Mouse (Mus musculus): ENCODE measurements at regions not wholly inside any gene's neighbourhood (a gene's known extent, or its start where the extent isn't known, plus 50 kb on each side); places are given as distances from the start of the nearest gene placed in this dataset.

DNA sequence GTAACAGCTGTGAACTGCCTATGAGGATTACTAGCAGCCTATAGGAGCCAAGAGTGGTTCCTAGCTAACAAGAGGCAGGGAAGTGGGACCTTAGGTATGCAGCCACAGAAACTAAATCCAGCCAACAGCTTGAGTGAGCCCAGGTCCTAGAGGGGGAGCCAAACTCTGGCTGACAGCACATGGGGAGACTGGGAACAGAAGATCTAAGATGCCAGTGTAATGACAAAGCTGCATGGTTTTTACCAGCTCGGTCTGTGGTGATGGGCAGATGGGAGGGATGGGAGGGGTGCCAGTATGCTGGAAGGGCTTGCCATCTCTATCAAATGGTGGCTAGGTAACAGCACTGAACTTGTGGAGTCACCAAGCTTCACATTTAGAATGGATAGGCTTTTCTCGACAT is 60.6 kb upstream of the Magi1 start:
- Histone ChIP-seq H3K4me2 (ENCODE audit: low read depth, low read length) (no peak overlapping the region), H3K9ac (replicated peaks; ENCODE audit: low read length) (no peak overlapping the region), H3K27ac (no peak overlapping the region), H3K4me3 (ENCODE audit: low read length) (no peak overlapping the region), H3K36me3 (ENCODE audit: insufficient read depth, low read length) (no peaks in the 10 kb centered on the region), H3K4me1 (ENCODE audit: insufficient read depth, low read length) (no peaks in the 10 kb centered on the region), H3K27me3 (ENCODE audit: insufficient read depth, low read length) (no peaks in the 10 kb centered on the region), H3K9me3 (ENCODE audit: low read length) (no peaks in the 10 kb centered on the region; the same call in 1 of the 2 replicates)
- DNase-seq (ENCODE audit: low spot score) (peak; percentile 3), ATAC-seq (no peak)
- WGBS = 68% methylated on average over 2 of the region's 2 CpGs
- TF ChIP-seq CTCF (IDR thresholded peaks at IDR 0.05; ENCODE audit: low read depth) = no peak

DNA sequence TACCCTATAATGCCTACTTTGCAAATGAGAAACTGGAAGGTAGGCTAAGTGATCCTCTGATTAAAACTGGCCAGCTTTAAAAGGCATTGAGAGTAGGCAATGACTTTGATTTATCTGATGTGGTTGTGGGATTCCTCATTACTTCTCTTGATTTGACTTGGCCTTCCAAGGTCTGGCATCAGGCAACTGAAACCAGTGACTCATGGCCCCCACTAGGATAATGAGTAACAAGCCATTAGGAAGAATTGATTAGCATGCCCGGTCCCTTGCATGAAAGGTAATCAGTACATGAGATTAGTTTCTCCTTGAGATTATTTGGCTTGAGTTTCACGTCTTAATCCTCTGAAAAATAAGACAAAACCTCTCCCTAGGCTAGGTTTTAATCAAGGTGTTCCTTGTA is 56.8 kb upstream of the Magi1 start:
- Histone ChIP-seq H3K4me1 (ENCODE audit: insufficient read depth, low read length) (no peaks in the 10 kb centered on the region), H3K36me3 (ENCODE audit: insufficient read depth, low read length) (no peaks in the 10 kb centered on the region), H3K4me2 (ENCODE audit: low read depth, low read length) (no peak overlapping the region), H3K9me3 (ENCODE audit: low read length) (no peaks in the 10 kb centered on the region), H3K27ac (no peak overlapping the region), H3K4me3 (ENCODE audit: low read length) (no peak overlapping the region), H3K27me3 (ENCODE audit: insufficient read depth, low read length) (no peaks in the 10 kb centered on the region), H3K9ac (replicated peaks; ENCODE audit: low read length) (no peak overlapping the region)
- DNase-seq (ENCODE audit: low spot score) = no peak
- ATAC-seq = no peak
- 58% methylated on average over 2 of the region's 2 CpGs for WGBS
- no peak for TF ChIP-seq CTCF (IDR thresholded peaks at IDR 0.05; ENCODE audit: low read depth)

DNA sequence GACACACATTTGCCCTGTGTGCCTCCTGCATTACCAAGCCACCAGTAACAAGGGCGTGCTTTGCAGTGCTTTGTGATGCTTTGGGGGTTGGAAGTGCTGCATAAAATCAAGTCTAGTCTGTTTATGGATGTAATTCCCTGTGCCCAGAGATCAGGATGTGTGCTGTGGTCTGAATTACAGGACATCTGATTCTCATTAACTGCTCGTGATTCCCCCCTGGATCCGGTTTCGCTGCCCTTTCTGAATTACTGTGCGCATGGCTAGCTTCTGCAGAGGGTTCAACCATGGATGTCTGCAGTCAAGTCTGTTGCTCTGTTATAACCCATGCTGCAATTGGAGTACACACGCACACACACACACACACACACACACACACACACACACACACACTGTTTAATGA is 52.5 kb upstream of the Magi1 start:
- no peak for DNase-seq (ENCODE audit: low spot score)
- TF ChIP-seq CTCF (IDR thresholded peaks at IDR 0.05; ENCODE audit: low read depth) = no peak
- no peak overlapping the region for H3K27ac ChIP-seq
- H3K4me2 ChIP-seq (ENCODE audit: low read depth, low read length) = no peak overlapping the region
- H3K4me1 ChIP-seq (ENCODE audit: insufficient read depth, low read length) = no peaks in the 10 kb centered on the region
- ATAC-seq = no peak
- H3K9ac ChIP-seq (replicated peaks; ENCODE audit: low read length) = no peak overlapping the region
- H3K27me3 ChIP-seq (ENCODE audit: insufficient read depth, low read length) = no peaks in the 10 kb centered on the region
- no peaks in the 10 kb centered on the region for H3K9me3 ChIP-seq (ENCODE audit: low read length)
- H3K4me3 ChIP-seq (ENCODE audit: low read length) = no peak overlapping the region
- 53% methylated on average over 6 of the region's 6 CpGs for WGBS
- H3K36me3 ChIP-seq (ENCODE audit: insufficient read depth, low read length) = no peaks in the 10 kb centered on the region

Data from hindbrain, postnatal 0 days (tissue).